Mouse (Mus musculus) erythroblast, embryonic 14.5 days (primary cell): Measurements from ENCODE around the gene Kdm5b.

ENCODE experiments used
- GATA1 ChIP-seq: IDR thresholded peaks from 2 replicates; pipeline ENCODE4 v1.6.1; 2012; ENCODE audit warnings: low read length, inconsistent platforms, mixed read lengths
- TAL1 ChIP-seq: IDR thresholded peaks from 3 replicates; pipeline ENCODE4 v1.6.1; 2012; ENCODE audit warnings: low read length, inconsistent platforms, mixed read lengths

DNA sequence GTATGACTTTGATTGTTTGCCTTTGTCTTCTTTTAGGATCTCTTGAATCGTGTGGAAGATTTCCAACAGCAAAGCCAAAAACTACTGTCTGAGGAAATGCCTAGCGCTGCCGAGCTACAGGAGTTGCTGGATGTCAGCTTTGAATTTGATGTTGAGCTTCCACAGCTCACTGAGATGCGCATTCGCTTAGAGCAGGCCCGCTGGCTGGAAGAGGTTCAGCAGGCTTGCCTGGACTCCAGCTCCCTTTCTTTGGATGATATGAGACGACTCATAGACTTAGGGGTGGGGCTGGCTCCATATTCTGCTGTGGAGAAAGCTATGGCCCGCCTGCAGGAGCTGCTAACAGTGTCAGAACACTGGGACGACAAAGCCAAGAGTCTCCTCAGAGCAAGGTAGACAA lies 57.7 kb downstream of the Kdm5b start:
- no peak for TF ChIP-seq GATA1
- no peak for TF ChIP-seq TAL1
